Mouse (Mus musculus) gastrocnemius, adult 2 months (tissue): ENCODE results near the gene Pskh1. TPM values are rescaled to one million over a fixed set of nuclear protein-coding genes. Genes with fewer than 3 reads are reported as not detected.

Experiments
- DNase-seq: peaks from one replicate; pipeline ENCODE4 v3.0.0; 2022
- H3K27ac ChIP-seq: fragments of 200-600 bp; 2 replicates; pipeline ENCODE4 v1.8.1; 2022; ENCODE audit warnings: mild to moderate bottlenecking
- H3K4me3 ChIP-seq: fragments of 200-600 bp; 2 replicates; pipeline ENCODE4 v1.8.1; 2022; ENCODE audit warnings: mild to moderate bottlenecking, moderate library complexity
- CTCF ChIP-seq: fragments of 200-600 bp; IDR thresholded peaks from 2 replicates; pipeline ENCODE4 v1.8.1; 2022; ENCODE audit warnings: antibody characterized with exemption, mild to moderate bottlenecking, moderate library complexity
- intact Hi-C: fragments of 180-260 bp; cut with DNase I; formaldehyde crosslinking; loops from one replicate; pipeline ENCODE4 v1.15.1; 2025
- long read RNA-seq, 2 experiments: library from polyadenylated mRNA; stranded (forward); transcript quantifications; one replicate each; pipeline ENCODE4 v2.0.0; 2021
- total RNA-seq, 2 experiments: library from RNA; stranded (reverse); gene quantifications; 2 replicates each; pipeline ENCODE4 v1.2.3; 2021

The Pskh1 gene
- total RNA-seq, result 10 to 100 TPM; 11.3 to 12.8 TPM
- long read RNA-seq, experiment 1, transcript Pskh1-201 (3 exons, 3,255 nt), result major isoform, 12 of 18 reads
- long read RNA-seq, experiment 1, partial matches to known transcripts, result 6 of 18 reads
- long read RNA-seq, experiment 1, other reads (novel, unspliced or antisense), result 0 of 18 reads
- long read RNA-seq, experiment 2, transcript Pskh1-201 (3 exons, 3,255 nt), result major isoform, 12 of 15 reads
- long read RNA-seq, experiment 2, partial matches to known transcripts, result 1 of 15 reads
- long read RNA-seq, experiment 2, other reads (novel, unspliced or antisense), result 2 of 15 reads

DNA sequence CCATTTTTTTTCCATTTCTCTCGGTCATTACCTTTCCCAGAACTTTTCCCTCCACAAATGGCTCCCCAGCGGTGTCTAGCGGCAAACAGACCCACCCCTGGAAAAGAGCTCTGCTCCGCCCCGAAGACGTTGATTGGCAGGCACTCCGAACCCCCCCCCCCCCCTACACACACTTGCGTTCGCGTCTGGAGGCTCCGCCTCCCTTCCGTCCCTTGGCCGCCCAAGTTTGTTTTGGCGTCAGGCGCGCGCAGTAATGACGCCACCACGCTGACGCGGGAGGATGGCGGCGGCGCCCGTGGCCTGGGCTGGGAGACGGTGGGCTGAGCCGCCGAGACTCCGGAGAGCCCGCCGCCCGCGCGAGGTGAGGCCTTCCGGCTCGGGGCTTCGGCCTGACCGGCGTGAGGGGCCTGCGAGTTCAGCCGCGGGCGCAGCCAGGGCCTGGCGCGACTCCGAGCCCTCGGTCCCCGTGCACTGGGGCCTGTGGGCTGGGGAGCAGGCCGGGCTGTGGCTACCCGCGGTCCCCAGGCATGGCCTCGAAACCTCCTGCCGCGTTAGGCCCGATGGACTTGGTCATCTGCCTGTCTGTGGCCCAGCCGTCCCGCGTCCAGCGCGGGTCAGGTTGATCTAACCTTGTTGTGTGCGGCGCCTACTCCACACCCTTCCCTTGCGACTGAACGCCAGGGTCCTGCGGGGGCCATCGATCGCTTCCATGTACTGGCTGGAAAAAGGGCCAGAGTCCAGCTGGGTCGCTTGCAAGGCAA is at the start of gene Pskh1:
Pskh1 (plus strand) TSS at position 262 of the 761 bp plus-strand sequence.
- peak; percentile 95 for DNase-seq
- no peak for TF ChIP-seq CTCF
- intact Hi-C loops, result loop anchor here (5.0 kb wide), 1 partner anchor 48 kb away; the partner anchor contains the start of gene Cenpt
- peak within 1 kb of the TSS; percentile 93 for H3K4me3 ChIP-seq
- peak within 1 kb of the TSS; percentile 98 for H3K27ac ChIP-seq

- no peak for DNase-seq
- TF ChIP-seq CTCF, result no peak
- Histone ChIP-seq H3K4me3 (no peak overlapping the region), H3K27ac (no peak overlapping the region)
- intact Hi-C loops, result loop anchor here (5.0 kb wide), 2 partner anchors 52 to 82 kb away; partner anchors contain the start of genes Ctrl and Pskh1
Observed at GRCm38 (mm10) chr8:105850611-105851010, 49.6 kb upstream of the Pskh1 start.

GRCm38 (mm10) chr8:105851651-105852143 is 48.5 kb upstream of the Pskh1 start:
- TF ChIP-seq CTCF, result no peak
- peak; percentile 91 for DNase-seq
- intact Hi-C loops, result loop anchor here (5.0 kb wide), 2 partner anchors 51 to 81 kb away; partner anchors contain the start of genes Ctrl and Pskh1
- H3K27ac ChIP-seq, result peak overlapping the region; percentile 79
- peak overlapping the region; percentile 97 for H3K4me3 ChIP-seq

DNA sequence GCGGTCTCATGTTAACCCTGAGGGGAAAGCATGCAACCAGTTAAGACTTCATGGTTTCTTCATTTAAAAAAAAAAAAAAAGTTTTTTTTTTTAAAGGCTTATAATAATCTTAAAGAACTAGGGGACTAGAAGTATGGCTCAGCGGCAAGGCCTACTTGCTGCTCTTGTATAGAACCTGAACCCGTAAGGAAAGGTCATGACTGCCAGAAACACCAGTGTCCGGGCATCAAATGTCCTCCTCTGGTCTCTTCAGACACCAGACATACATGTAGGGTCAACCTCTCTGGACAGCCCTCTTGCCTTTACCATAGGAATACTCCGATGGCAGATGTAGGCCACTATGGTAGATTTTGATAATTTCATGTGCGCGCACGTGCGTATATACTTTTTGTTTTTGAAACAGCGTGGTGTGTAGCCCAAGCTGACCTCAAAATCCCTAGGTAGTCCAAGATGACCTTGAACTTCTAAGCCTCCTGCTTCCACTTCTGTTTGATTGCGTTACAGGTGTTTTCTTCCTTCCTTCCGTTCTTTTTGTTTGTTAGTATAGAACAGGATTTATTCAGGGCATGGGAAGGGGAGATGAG is 48.0 kb upstream of the Pskh1 start:
- Histone ChIP-seq H3K27ac (peak overlapping the region; percentile 79), H3K4me3 (peak overlapping the region; percentile 97)
- DNase-seq, result no peak
- TF ChIP-seq CTCF, result no peak
- intact Hi-C loops, result loop anchor here (5.0 kb wide), 2 partner anchors 50 to 80 kb away; partner anchors contain the start of genes Ctrl and Pskh1

DNA sequence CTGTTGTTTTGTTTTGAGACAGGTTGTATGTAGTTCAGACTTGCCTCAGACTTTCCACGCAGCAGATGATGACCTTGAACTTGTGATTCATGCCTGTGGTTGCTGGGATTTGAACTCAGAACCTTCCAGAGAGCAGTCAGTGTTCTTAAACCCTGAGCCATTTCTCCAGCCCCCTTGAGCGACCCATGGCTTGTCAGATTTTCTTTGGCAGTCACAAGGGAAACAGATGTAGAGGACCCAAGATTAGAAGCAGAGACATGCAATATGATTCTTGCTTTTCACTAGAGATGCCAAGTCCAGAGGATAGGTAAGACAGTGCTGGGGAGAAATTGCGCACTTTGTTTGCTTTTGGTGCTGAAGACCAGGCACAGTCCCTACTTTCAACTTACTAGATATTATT is 47.1 kb upstream of the Pskh1 start, which contains the start of gene Cenpt:
Cenpt (minus strand) TSS at position 101 of the 400 bp plus-strand sequence.
- Histone ChIP-seq H3K4me3 (peak within 1 kb of the TSS; percentile 97), H3K27ac (peak within 1 kb of the TSS; percentile 79)
- intact Hi-C loops, result loop anchor here (5.0 kb wide), 2 partner anchors 49 to 79 kb away; partner anchors contain the start of genes Ctrl and Pskh1
- no peak for DNase-seq
- no peak for TF ChIP-seq CTCF

GRCm38 (mm10) chr8:105854303-105854702 is 45.9 kb upstream of the Pskh1 start:
- no peak for TF ChIP-seq CTCF
- DNase-seq, result no peak
- Histone ChIP-seq H3K4me3 (peak overlapping the region; percentile 83), H3K27ac (peak overlapping the region; percentile 98)
- intact Hi-C loops, result loop anchor here (5.0 kb wide), 2 partner anchors 48 to 78 kb away; partner anchors contain the start of genes Ctrl and Pskh1

GRCm38 (mm10) chr8:105854715-105855216 is 45.5 kb upstream of the Pskh1 start, which contains the start of gene Thap11:
Gene Thap11, plus strand, starts transcription at chr8:105855132.
- peak; percentile 96 for DNase-seq
- Histone ChIP-seq H3K27ac (peak within 1 kb of the TSS; percentile 98), H3K4me3 (peak within 1 kb of the TSS; percentile 83)
- intact Hi-C loops, result loop anchor here (5.0 kb wide), 2 partner anchors 48 to 78 kb away; partner anchors contain the start of genes Ctrl and Pskh1
- peak; percentile 97 for TF ChIP-seq CTCF

- DNase-seq, result peak; percentile 69
- Histone ChIP-seq H3K4me3 (peak overlapping the region; percentile 83), H3K27ac (peak overlapping the region; percentile 98)
- TF ChIP-seq CTCF, result no peak
- intact Hi-C loops, result no loop called here
Observed at GRCm38 (mm10) chr8:105855248-105856167, 44.7 kb upstream of the Pskh1 start.

- DNase-seq, result no peak
- peak overlapping the region; percentile 98 for H3K27ac ChIP-seq
- peak overlapping the region; percentile 83 for H3K4me3 ChIP-seq
- TF ChIP-seq CTCF, result no peak
- intact Hi-C loops, result no loop called here
Observed at GRCm38 (mm10) chr8:105856168-105856835, 43.9 kb upstream of the Pskh1 start.

DNA sequence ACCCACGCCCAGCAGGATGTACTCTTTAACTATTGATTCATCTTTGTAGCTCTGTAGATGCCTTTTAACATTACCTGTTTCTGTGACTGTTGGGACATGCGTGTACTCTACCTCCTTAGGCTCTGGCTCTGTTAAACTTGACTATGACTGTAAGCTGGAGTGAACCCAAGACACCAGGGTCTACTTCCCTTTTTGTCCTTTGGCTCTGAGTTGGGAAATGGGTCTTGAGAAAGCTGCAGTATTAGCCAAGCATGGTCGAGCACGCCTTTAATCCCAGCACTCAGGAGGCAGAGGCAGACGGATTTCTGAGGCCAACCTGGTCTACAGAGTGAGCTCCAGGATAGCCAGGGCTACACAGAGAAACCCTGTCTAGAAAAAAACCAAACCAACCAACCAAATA is 41.7 kb upstream of the Pskh1 start:
- no peak overlapping the region for H3K4me3 ChIP-seq
- intact Hi-C loops, result no loop called here
- H3K27ac ChIP-seq, result 0 out of 2 replicates have a peak overlapping the region, but pooled peaks have one; percentile 20
- no peak for DNase-seq
- TF ChIP-seq CTCF, result no peak
